Mouse (Mus musculus) gastrocnemius, postnatal 36 days (tissue): ENCODE measurements around the gene Leo1. TPM values are rescaled to one million over a fixed set of nuclear protein-coding genes. Genes with fewer than 3 reads are reported as not detected.

ENCODE experiments used
- DNase-seq, 2 experiments: peaks; one replicate each; pipeline ENCODE4 v3.0.0; 2022
- intact Hi-C: fragments of 180-260 bp; cut with DNase I; formaldehyde crosslinking; loops from one replicate; pipeline ENCODE4 v1.15.1; 2025
- long read RNA-seq, 2 experiments: library from polyadenylated mRNA; stranded (forward); transcript quantifications; one replicate each; pipeline ENCODE4 v2.0.0; 2021
- total RNA-seq, 2 experiments: library from RNA; stranded (reverse); gene quantifications; 2 replicates each; pipeline ENCODE4 v1.2.3; 2021

Gene Leo1
- total RNA-seq, result 10 to 100 TPM; 15.2 to 16.7 TPM
- long read RNA-seq, experiment 1, transcript Leo1-201 (12 exons, 2,180 nt), result major isoform, 10 of 10 reads
- long read RNA-seq, experiment 1, partial matches to known transcripts, result 0 of 10 reads
- long read RNA-seq, experiment 1, other reads (novel, unspliced or antisense), result 0 of 10 reads
- long read RNA-seq, experiment 2, transcript Leo1-201 (12 exons, 2,180 nt), result major isoform, 14 of 17 reads
- long read RNA-seq, experiment 2, partial matches to known transcripts, result 3 of 17 reads
- long read RNA-seq, experiment 2, other reads (novel, unspliced or antisense), result 0 of 17 reads

- intact Hi-C loops, result no loop called here
- DNase-seq, result peak; percentile 71 to 72
Measured at GRCm38 (mm10) chr9:75440796-75441666, at the start of gene Leo1. TSS of gene Leo1 (plus strand) at chr9:75441524.

GRCm38 (mm10) chr9:75393251-75393650 lies 48.1 kb upstream of the Leo1 start:
- intact Hi-C loops, result no loop called here
- DNase-seq, result no peak

- intact Hi-C loops, result no loop called here
Measured at GRCm38 (mm10) chr9:75395971-75396370, 45.4 kb upstream of the Leo1 start.

GRCm38 (mm10) chr9:75399069-75399468 lies 42.3 kb upstream of the Leo1 start:
- intact Hi-C loops, result no loop called here

More at GRCm38 (mm10) chr9:75395971-75396370, 45.4 kb upstream of the Leo1 start:
- no peak for DNase-seq

GRCm38 (mm10) chr9:75400639-75401038 lies 40.7 kb upstream of the Leo1 start:
- no peak for DNase-seq
- intact Hi-C loops, result no loop called here

More at GRCm38 (mm10) chr9:75399069-75399468, 42.3 kb upstream of the Leo1 start:
- no peak for DNase-seq

GRCm38 (mm10) chr9:75401593-75402504 lies 39.5 kb upstream of the Leo1 start:
- intact Hi-C loops, result no loop called here

GRCm38 (mm10) chr9:75403520-75403919 lies 37.8 kb upstream of the Leo1 start:
- no peak for DNase-seq
- intact Hi-C loops, result no loop called here

More at GRCm38 (mm10) chr9:75401593-75402504, 39.5 kb upstream of the Leo1 start:
- no peak for DNase-seq

GRCm38 (mm10) chr9:75406121-75406520 lies 35.2 kb upstream of the Leo1 start:
- no peak for DNase-seq
- intact Hi-C loops, result no loop called here

- intact Hi-C loops, result no loop called here
Measured at GRCm38 (mm10) chr9:75407803-75408202, 33.5 kb upstream of the Leo1 start.

GRCm38 (mm10) chr9:75408204-75408826 lies 33.0 kb upstream of the Leo1 start:
- intact Hi-C loops, result no loop called here

More at GRCm38 (mm10) chr9:75407803-75408202, 33.5 kb upstream of the Leo1 start:
- peak; percentile 35 to 41 for DNase-seq

GRCm38 (mm10) chr9:75409031-75409851 lies 32.1 kb upstream of the Leo1 start:
- intact Hi-C loops, result no loop called here
- peak; percentile 58 to 75 for DNase-seq

More at GRCm38 (mm10) chr9:75408204-75408826, 33.0 kb upstream of the Leo1 start:
- DNase-seq, result no peak

- DNase-seq, result peak; percentile 96 to 98
- intact Hi-C loops, result loop anchor here (2.0 kb wide), 1 partner anchor 25 kb away; no protein-coding TSS in a partner anchor
Measured at GRCm38 (mm10) chr9:75409852-75410378, 31.4 kb upstream of the Leo1 start, which contains the start of gene Mapk6. TSS of gene Mapk6 (minus strand) at chr9:75410005.

GRCm38 (mm10) chr9:75410868-75411487 lies 30.3 kb upstream of the Leo1 start:
- no peak for DNase-seq
- intact Hi-C loops, result loop anchor here (2.0 kb wide), 1 partner anchor 24 kb away; no protein-coding TSS in a partner anchor

- no peak for DNase-seq
- intact Hi-C loops, result loop anchor here (2.0 kb wide), 1 partner anchor 23 kb away; no protein-coding TSS in a partner anchor
Measured at GRCm38 (mm10) chr9:75411584-75411983, 29.7 kb upstream of the Leo1 start.

GRCm38 (mm10) chr9:75413206-75413605 lies 28.1 kb upstream of the Leo1 start:
- DNase-seq, result no peak
- intact Hi-C loops, result no loop called here

- intact Hi-C loops, result no loop called here
- DNase-seq, result no peak
Measured at GRCm38 (mm10) chr9:75414204-75414603, 27.1 kb upstream of the Leo1 start.

GRCm38 (mm10) chr9:75422251-75422691 lies 19.1 kb upstream of the Leo1 start:
- no peak for DNase-seq
- intact Hi-C loops, result no loop called here

GRCm38 (mm10) chr9:75423683-75424082 lies 17.6 kb upstream of the Leo1 start:
- intact Hi-C loops, result no loop called here
- no peak for DNase-seq
